Mouse (Mus musculus) cerebellum, postnatal 4 days (tissue): ENCODE results near the gene Mettl8.

Source experiments
- DNase-seq, 2 experiments: peaks; one replicate each; pipeline ENCODE4 v3.0.0; 2022; ENCODE audit warnings: low spot score in 2 of 2, mixed read lengths in 1 of 2

Gene Mettl8

DNA sequence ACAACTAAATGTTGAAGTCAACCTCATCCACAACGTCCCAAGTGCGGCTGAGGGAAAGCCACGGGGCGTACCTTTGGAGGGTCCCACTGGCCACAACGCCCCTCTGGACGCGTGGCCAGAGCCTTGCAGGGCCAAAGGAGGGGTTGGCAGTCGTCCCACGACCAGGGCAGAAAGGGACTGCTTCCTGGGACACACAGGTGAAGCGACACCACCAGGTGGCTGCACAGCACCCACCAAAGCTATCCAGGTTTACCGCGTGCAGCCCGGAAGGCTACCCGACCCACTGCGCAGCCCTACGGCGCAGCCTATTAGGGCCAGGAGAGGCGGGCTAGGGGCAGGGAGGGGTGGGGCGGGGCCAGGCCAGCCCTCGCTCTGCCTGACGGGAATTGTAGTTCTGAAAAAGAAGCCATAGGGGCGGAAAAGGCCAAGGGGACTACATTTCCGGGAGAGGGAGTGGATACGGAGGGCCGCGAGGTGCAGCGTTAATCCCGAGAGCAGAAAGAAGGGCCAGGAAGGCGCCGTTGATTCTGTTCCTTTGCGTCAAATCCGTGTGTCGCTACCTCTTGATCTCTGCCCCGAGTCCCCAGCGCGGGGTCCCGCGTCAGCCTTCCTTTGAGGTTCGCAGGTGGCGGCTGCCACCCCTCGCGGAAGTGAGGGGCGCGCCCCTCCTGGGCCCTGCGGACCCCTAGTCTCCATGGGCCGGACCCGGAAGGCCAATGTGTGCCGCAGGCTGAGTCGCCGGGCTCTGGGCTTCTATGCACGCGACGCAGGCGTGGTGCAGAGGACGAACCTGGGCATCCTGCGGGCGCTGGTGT, at the start of gene Mettl8, which contains the start of gene Dcaf17:
Mettl8 (minus strand) TSS at position 284 of the 815 bp plus-strand sequence.
Dcaf17 (plus strand) TSS at position 29 of the 815 bp plus-strand sequence.
- DNase-seq, result peak; percentile 66 to 86

DNA sequence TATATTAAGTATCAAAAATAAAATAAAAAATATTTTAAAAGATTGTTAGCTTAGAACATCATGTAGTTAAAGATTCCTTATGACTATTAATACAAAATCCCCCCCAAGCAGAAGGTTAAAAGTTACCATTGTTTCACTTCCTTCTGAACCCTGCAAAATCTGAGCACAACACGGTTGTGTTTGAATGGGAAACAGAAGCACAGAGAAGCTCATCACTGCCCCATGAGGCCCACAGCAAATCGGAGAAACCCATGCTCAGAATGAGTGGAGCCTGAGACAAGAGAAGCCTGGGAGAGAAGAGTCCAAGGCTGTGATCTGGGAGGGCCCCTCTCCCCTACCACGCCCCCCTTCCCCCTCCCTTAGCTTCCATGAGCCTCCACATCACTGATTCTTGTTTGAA, 49.3 kb upstream of the Mettl8 start:
- no peak for DNase-seq

DNA sequence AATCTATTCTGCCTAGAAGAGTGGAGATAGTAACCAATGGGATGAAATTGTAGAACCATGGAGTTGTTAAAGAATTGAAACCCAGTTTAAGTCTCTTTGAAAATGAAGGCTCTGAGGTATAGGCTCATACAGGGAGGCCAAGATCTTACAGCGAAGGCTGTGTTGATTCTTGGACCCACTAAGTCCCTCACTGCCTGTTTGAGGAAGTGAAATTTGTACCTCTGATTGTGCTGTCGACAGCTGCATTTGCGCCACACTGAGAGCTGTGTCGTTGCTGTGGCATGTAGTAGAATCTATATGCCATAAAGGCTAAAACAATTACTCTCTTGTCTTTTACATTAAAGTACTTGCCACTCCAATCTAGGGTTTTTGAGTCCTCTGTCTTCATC, 47.9 kb upstream of the Mettl8 start:
- no peak for DNase-seq

DNA sequence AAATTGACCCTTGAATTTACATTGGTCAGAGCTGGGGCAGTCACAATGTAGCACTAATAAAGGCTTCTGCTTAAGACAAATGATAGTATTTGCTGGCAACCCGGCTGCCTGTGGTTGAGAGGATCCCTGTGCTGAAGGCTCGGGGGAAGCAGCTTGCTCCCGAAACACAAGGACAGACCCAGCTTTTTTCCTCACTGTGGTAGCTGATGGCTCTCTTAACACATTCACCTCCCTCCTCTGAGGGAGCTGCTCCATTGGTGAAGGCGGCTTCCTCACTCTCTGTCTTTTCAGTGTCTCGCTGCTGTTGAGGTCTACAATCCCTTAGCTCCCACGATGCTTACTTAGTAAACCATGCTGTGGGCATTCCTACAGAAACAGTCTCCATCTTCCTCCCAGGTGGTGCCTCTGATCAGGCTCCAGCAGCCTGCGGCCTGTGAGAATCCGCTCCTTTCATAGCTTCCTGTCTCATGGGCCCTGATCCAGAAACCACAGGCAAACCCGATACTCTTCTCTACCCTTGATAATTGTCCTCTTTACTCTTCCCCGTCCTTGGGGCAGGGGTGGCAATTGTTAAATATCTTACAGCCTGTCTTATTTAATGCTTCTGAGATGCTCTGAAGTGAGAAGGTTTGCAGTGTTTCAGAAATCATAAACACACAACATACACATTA, 47.4 kb upstream of the Mettl8 start:
- DNase-seq, result no peak

DNA sequence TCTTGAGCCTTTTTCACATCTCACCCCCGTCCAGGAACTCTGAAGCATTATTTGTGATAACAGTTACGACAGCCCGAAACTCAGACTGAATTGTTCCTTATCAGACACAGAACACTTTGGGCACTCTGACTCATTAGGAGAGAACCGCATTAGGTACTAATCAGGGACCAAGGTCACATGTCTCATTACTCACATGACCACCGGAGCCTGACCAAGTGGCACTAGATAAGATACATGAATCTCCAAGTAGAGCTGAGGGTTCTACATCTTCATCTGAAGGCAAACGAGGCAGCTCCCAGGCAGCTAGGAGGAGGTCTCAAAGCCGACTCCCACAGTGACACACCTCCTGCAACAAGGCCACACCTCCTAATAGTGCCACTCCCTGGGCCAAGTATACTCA, 40.8 kb upstream of the Mettl8 start:
- no peak for DNase-seq

DNA sequence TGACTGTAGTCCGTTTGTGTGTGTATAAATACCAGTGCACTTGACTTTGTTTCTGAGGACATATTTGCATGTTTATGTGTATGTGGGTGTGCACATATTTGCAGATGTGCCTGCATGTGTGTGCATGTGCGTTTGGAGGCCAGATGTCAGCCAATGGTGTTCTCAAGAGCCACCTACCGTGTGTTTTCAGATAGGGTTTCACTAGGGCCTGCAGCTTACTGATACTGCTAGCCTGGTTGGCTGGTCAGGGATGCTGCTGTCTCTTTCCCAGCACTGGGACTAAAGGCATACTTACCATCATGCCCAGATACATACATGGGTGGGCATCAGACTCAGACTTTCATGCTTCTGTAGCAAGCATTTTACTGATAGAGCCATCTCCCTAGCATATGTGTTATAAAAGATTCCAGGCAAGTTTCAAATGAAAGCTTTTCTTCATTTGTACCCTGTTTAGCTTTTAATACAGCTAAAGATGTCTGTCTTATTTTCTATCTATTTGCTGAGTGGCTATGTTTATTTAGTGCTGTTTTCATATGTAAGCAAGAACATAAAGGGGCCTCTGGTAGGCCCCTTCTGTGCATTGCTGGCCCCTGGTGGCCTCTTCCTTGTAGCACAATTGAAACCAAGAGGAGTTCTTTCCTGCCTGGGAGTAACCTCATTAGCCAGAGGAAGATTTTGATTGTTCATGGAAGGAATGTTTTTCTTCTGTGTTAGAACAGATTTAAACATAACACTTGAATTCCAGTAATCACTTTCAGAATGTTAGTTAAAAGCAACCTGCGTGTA, 35.5 kb upstream of the Mettl8 start:
- no peak for DNase-seq

DNA sequence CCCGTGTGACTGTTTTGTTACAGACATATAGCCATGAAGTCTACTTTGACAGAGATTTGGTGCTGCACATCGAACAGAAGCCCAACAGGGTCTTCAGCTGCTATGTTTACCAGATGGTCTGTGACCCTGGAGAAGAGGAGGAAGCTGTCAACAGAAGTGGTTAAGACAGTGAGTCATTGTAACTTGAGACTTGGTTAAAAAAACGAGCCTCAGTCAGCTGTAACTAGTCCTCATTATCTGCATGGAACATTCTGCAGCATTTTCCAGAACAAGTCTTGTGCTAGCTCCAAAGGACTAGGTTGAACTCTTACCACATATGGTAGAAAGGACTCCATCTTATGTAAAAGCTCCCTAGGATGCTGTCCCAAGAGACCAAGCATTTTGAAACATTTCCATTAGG, 34.4 kb upstream of the Mettl8 start:
- DNase-seq, result no peak

DNA sequence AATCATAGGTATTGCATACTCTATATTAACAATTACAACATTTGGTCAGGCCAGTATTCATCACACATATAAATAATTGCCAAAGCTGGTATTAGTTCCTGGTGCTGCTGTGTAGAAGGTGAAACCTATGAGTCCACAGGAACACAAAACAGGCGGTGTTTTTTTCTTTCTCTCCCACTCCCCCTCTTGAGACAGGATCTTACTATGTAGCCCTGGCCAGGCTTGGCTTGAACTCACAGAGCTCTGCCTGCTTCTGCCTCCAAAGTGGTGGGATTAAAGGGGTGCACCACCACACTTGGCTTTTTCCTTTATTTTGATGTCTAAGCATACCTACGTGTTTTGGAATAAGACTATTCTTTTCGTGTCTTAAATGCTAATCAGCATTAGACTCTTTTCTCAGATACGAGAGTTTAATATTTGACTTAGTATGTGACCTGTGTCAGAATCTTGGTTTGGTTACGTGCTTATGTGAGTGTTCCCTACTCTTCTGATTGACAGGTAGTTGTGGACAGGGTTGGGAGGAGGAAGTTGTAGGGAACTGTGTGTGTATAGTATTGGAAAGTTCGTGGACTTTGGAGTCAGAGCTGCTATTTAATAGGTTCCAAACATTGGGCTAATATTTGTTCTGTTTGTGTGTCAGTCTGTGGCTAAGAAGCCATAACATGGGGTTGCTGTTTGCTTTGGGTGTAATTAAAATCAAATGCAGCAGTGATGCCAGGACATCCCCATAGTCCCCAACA, 28.2 kb upstream of the Mettl8 start:
- DNase-seq, result no peak

DNA sequence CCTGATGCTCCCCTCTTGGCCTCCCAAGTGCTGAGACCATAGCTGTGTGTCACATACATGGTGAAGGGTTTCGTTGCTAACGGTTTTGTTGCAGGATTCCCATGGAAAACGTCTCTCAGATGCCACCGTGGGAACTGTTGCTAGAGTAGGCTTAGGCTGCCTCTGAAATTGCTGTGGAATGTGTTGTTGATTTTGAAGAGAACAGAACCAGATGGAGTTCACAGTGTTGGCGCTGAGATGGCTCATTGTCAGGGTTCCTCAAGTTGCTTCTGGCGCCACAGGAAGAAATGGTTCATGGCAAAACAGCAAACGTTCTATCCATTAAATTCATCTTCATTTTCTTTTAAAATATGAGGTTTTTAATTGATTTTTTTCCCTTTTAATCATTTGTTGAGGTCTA, 27.0 kb upstream of the Mettl8 start:
- DNase-seq, result no peak

DNA sequence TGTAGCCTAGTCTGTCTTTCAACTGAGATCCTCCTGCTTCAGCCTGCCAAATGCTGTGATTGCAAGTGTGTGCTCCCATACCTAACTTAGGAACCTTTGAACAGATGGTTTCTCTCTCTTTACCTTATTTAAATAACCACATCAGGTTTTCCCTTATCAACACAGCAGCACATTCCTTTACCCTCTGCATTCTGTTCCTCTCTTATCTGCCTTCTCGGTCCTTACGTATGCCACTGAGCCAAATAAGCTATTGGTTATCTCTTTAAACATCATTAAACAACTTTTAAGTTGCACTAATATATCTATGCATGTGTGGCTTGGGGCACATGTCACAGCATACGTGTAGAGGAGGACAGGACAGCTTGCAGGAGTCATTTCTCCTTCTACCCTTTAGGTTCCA, 18.4 kb upstream of the Mettl8 start:
- no peak for DNase-seq

DNA sequence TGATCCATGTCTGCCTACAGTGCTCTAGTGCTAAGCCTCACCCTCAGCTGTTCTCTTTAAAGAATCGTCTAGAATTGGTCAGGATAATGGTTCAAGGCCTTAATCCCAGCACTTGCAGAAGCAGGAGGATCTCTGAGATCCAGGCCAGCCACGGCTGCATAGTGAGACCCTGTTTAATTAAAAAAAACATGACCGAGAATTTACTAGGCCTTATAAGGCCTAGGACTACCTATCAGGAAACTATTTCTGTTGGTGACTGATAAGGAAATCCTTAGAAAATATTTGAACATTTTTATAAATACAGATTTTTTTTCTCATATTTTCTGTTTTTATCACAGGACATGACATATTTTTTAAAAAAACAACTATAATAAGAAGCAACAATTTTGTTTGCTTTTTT, 17.9 kb upstream of the Mettl8 start:
- DNase-seq, result no peak

DNA sequence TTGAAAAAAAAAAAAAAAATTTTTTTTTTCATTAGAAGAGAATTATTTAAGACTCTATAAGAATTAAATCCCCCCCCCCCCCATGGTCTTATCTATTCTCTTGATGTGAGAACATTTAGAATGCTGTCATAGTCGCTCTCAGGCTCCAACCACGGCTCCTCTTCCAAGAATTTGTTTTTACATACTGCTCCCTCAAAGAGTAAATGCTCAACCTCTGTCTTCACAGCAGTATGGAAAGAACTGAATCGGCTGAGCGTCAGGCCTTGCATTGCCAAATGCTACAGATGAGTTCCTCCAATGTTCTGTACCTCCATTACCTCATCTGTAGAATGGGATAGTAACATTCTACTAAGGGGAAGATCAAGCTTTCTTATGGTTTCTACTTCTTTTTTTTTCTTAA, 16.2 kb upstream of the Mettl8 start:
- no peak for DNase-seq

DNA sequence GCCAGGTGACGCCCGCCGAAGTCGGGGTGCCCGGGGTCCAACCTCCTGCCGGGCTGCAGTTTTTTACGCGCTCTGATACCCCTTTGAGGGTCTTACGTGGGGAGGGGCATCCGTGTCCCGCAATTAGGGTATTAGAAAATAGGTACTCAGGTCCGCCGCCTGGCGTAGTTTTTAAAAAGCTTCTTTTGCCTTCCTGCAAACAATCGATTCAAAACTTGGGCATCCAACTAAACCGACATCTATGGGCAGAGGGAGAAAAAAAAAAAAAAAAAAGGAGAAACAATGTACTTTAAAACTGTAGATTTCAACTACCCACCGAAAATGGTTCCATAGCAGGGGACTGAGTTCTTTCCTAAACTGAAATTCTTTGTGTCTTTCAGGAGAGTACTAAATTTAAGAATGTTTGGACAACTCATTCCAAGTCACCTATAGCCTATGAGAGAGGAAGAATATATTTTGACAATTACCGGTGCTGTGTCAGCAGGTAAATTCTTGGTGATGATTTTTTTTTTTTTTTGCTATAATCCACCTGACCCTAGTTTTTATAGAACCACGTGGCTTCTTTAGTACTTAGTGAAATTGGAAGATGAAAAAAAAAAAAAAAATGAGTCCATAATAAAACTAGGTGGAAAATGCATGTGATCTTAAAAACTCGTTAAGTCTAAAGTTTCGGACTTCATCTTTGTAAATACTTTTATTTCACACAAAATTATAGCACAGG, 892 bp upstream of the Mettl8 start:
- no peak for DNase-seq

DNA sequence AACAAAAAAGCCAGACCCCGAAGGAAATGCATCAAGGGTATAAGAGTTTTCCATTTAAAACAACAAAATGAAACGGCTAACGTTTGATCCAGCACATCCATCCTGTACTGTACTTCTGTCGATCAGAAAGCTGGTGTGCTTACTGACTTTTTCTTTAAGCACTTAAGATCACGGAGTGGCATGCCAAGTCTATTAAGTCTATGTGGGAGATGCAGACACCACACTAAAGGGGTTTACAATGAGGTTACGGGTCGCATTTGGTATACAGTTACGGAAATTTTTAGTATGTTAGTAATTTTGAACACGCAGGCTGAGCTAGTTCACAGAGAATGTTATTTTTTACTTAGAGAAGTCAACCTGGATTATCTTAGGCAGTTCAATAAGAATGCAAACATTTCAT, 667 bp downstream of the Mettl8 start:
- no peak for DNase-seq

DNA sequence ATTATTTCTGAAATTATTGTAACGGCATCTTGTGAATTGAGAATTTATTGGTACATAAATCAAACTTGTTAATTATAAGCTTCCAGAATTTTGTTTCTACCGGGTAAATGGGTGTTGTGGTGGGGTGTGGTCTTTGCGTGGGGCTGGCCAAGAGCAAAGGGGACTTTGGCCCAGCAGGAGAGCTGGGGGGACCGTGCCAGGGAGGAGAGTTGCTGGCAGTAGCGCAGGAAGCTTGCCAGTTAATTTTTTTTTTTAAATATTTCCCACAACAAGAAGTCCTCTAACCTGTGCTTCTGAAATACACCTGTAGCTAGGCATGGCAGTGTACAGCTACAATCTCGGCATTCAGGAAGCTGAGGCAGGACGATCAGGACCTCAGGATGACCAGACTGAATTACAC, 4.9 kb downstream of the Mettl8 start:
- no peak for DNase-seq

DNA sequence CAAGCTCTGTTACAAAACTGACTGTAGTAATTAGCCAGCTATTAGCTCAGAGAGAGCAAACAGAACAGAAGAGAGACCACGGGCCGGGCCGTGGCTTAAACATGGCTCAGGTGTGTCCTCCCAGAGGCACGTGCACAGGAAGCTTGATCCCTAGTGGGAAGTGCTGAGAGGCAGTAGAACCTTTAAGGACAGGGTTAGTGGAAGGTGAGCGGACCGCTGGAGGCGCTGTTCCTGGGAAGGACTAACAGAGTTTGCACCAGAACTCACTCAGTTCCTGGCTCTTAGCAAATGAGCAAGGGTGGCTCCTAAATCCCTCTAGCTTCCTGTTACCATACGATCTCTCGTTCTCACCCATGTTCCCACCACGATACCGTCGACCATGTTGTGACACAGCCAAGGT, 6.5 kb downstream of the Mettl8 start:
- DNase-seq, result no peak

DNA sequence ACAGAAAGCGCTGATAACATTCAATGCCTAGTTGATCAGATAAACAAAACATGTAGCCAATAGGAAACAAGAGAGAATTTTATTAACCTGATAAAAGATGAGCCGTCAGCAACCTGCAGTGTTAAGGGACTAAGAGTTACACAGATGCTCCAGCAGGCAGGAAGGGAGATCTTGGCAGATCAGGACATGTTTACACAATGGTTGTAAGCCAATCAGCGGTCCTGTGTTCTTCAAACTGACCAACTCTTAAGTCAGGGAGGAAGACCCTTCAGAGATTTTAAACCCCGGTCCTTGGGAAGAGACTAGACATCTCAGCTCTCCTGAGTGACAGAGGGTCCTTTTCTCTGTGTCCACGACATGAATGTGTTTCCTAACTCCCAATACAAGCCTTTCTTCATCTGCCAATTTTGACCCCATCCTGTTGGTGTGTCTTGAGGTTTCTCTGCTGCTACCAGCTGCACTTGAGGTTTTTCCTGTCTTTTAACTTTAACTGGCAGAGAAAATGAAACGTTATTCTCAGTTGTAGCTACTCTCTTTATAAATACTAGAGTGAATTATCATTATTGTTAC, 8.5 kb downstream of the Mettl8 start:
- DNase-seq, result no peak

DNA sequence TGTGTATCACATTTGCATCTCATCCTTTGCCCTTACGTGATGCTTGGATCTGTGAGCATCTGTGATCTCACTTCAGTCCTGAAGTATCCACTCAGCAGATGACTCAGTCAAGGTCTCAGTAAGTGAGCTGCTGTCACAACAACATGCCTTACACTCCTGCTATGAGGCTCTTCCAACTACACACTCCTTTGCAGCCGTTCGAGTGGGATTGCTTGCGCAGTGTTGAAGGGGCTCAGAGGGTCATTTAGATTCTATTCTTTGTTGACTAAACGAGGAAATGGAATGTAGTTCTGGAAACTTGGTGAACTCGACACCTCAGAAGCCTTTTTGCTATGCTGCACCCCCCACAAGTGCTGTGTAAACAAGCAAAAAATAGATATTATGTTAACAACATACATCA, 9.2 kb downstream of the Mettl8 start:
- DNase-seq, result no peak

DNA sequence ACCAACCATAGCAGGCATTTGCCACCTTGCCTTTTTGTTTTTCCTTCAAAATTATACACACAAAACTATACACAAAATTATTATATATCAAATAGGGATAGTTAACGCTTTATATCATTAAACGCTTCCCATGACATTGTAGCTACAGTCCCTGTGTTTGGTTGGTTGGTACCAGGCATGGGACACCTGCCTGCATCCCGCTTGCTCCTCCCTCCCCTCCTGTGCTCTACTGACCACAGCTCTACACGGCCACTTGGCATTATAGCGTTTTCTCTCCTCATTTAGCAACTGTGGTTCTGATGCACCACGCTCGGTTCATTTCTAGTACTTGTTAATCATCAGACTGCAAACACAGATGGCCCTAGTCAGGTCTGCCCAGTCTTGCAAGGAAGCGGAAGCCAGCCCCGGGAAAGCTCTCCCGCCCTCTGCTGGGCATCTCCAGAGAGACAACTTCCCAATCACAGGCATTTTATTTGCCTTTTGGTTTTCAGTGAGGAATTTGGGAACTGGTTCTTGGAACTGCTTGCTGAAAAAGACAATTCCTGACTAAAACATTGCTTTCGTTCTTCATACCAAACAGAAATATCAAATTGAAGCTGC, 15.8 kb downstream of the Mettl8 start:
- DNase-seq, result peak; percentile 73 to 85

DNA sequence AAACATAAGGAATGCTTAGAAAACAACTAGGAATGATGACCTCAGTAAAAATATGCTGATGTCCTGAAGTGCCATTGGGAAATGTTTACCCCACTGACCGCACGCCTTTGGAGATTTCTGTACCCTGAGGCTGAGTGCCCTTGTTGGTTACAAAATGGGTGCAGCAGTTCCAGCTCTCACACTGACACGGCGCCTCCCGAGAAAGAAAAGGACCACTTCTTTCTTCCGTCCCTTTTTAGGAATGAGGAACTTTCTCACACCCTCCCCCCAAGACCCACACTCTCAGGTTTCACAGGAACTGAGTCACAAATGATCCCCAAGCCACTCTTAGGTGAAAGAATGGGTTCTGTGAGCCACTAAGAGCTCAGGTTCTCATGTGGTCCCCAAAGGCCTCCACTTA, 17.9 kb downstream of the Mettl8 start:
- DNase-seq, result no peak
